ENCODE assay signal across 39 mouse cellular contexts in genomic region chr5:86741146-86741545, GRCm38 (mm10). TPM values are rescaled to one million over a fixed set of nuclear protein-coding genes. Genes with fewer than 3 reads are reported as not detected.
DNase-seq lines count a peak whose midpoint lies in the region; ATAC-seq and TF ChIP-seq lines count a peak whose summit lies in the region.
"Had no signal": no experiment of that assay in that cellular context is flagged by ENCODE, and none has a peak within 500 bp of the region (broad histone marks: within the 10 kb centered on the region; RNA-seq: fewer than 3 reads in every experiment).

No protein-coding gene starts in this region.

- POLR2A ChIA-PET in Patski (lab: Charles Lee), result no interaction called here

- H3K36me3 ChIP-seq in C2C12 (ENCODE audit: control insufficient read depth, insufficient read depth), result no peaks in the 10 kb centered on the region
- no peaks in the 10 kb centered on the region for H3K36me3 ChIP-seq in splenic B cell, adult 2 months (ENCODE audit: control insufficient read depth, insufficient read depth, low read length, poor library complexity, severe bottlenecking)
- no peaks in the 10 kb centered on the region for H3K36me3 ChIP-seq in forebrain, embryonic 12.5 days (replicated peaks)
- H3K36me3 ChIP-seq: heart, embryonic 13.5 days; limb, embryonic 12.5 days; lung, embryonic 15.5 days; neural tube, embryonic 12.5 days had no signal

- H3ac ChIP-seq in C2C12 (ENCODE audit: control insufficient read depth, insufficient read length, low read depth), result no peak overlapping the region

- H3K79me2 ChIP-seq in C2C12 (ENCODE audit: control insufficient read depth, insufficient read depth), result no peaks in the 10 kb centered on the region

- in situ Hi-C loops in Patski (cut with MboI; ENCODE audit: low pct_unique_long_range_greater_than_20kb), result no loop called here

- no peaks in the 10 kb centered on the region for H3K4me1 ChIP-seq in forebrain, embryonic 12.5 days
- H3K4me1 ChIP-seq: heart, embryonic 13.5 days; limb, embryonic 12.5 days; lung, embryonic 15.5 days; neural tube, embryonic 12.5 days had no signal

- no peak overlapping the region for H3K9ac ChIP-seq in forebrain, embryonic 12.5 days
- H3K9ac ChIP-seq: heart, embryonic 13.5 days; hindbrain, embryonic 14.5 days; limb, embryonic 12.5 days; lung, embryonic 15.5 days; neural tube, embryonic 12.5 days had no signal

- H3K4me3 ChIP-seq in C2C12 (ENCODE audit: insufficient read depth, poor library complexity, severe bottlenecking), result no peak overlapping the region
- no peak overlapping the region for H3K4me3 ChIP-seq in forebrain, embryonic 12.5 days (replicated peaks)
- H3K4me3 ChIP-seq: heart, embryonic 13.5 days; layer of hippocampus, adult 2 months; left cerebral cortex, adult 2 months; limb, embryonic 12.5 days; lung, embryonic 15.5 days; neural tube, embryonic 12.5 days had no signal

- DNase-seq in A20 (ENCODE audit: low read depth, low spot score), result peak; percentile 73
- peak; percentile 12 for DNase-seq in Patski (ENCODE audit: low read depth, low spot score)
- peak; percentile 14 for DNase-seq in splenic B cell, adult 2 months (ENCODE audit: low read depth, low spot score)
- no peak for DNase-seq in T-cell, adult 2 months (ENCODE audit: low spot score)
- DNase-seq in gastrocnemius, adult 18-20 months (ENCODE audit: low spot score), result no peak
- DNase-seq: cerebellum, adult 8-10 months; cerebellum, postnatal 25 days; gastrocnemius, postnatal 10 days; heart, postnatal 10 days; kidney, adult 2 months; kidney, postnatal 25 days; lung, postnatal 36 days; right cerebral cortex, postnatal 4 days had no signal

- no peak for TF ChIP-seq CTCF in C2C12 (IDR thresholded peaks at IDR 0.05; ENCODE audit: control insufficient read depth, insufficient read depth, insufficient read length)
- TF ChIP-seq CTCF in Patski (IDR thresholded peaks at IDR 0.05), result no peak

- peak; percentile 81 for ATAC-seq in Patski
- no peak for ATAC-seq in forebrain, embryonic 12.5 days (ENCODE audit: low FRiP score)
- ATAC-seq: forebrain, embryonic 14.5 days; midbrain, embryonic 16.5 days had no signal

- H3K27me3 ChIP-seq in C2C12 (ENCODE audit: control insufficient read depth, insufficient read depth, insufficient read length) (no peaks in the 10 kb centered on the region), Patski (peaks cover 18% of the 10 kb centered on the region)
- no peaks in the 10 kb centered on the region for H3K27me3 ChIP-seq in splenic B cell, adult 2 months (ENCODE audit: control insufficient read depth, insufficient read depth, low read length, poor library complexity, severe bottlenecking)
- no peaks in the 10 kb centered on the region for H3K27me3 ChIP-seq in forebrain, embryonic 12.5 days
- H3K27me3 ChIP-seq: heart, embryonic 13.5 days; limb, embryonic 12.5 days; lung, embryonic 15.5 days; neural tube, embryonic 12.5 days had no signal

- 82% methylated on average over 5 of the region's 5 CpGs for WGBS in forebrain, embryonic 12.5 days

- H3K79me3 ChIP-seq in C2C12 (ENCODE audit: low read depth), result no peaks in the 10 kb centered on the region

- no peaks in the 10 kb centered on the region for H3K9me3 ChIP-seq in forebrain, embryonic 12.5 days
- H3K9me3 ChIP-seq: heart, embryonic 13.5 days; limb, embryonic 12.5 days; lung, embryonic 15.5 days; neural tube, embryonic 12.5 days had no signal

- CTCF ChIA-PET in Patski (lab: Charles Lee), result interaction anchor here (1.2 to 2.5 kb wide), 2 partner anchors 10 to 16 kb away, joined by 3 to 9 read pairs; no protein-coding TSS in a partner anchor

- H3K27ac ChIP-seq in forebrain, embryonic 12.5 days, result no peak overlapping the region
- H3K27ac ChIP-seq: heart, embryonic 13.5 days; hindbrain, embryonic 14.5 days; layer of hippocampus, adult 2 months; left cerebral cortex, adult 2 months; limb, embryonic 12.5 days; lung, embryonic 15.5 days; neural tube, embryonic 12.5 days had no signal

- no peak overlapping the region for H3K4me2 ChIP-seq in forebrain, embryonic 12.5 days
- H3K4me2 ChIP-seq: heart, embryonic 13.5 days; hindbrain, embryonic 14.5 days; limb, embryonic 12.5 days; lung, embryonic 15.5 days; midbrain, embryonic 11.5 days; neural tube, embryonic 12.5 days had no signal

TF ChIP-seq in C2C12, 6 proteins besides CTCF, POLR2A, EP300 and RAD21:
- peak; percentile 4 for TF ChIP-seq MYOD1 (IDR thresholded peaks at IDR 0.05; ENCODE audit: control insufficient read depth, insufficient read length, low read depth)
- no peak for TF ChIP-seq MYOG (IDR thresholded peaks at IDR 0.05; ENCODE audit: control insufficient read depth, extremely low read depth, insufficient read length)

RNA-seq across cellular contexts. Expression of gene Tmprss11e, which starts 4.5 kb away (rescaled TPM):
- polyA plus RNA-seq in C2C12 (2012; fragmentation: generic; extraction: Trizol) (not detected), Patski (2021) (0.03 TPM)
- polyA plus RNA-seq in forebrain, embryonic 12.5 days (2016; fragmentation: Nextera tagmentation; extraction: Ambion mirVana), result 0.06 TPM in 1 of 2 replicates, not detected in the other
- total RNA-seq in gastrocnemius, adult 18-20 months (2021), result not detected
- total RNA-seq: adrenal gland, adult 18-20 months; adrenal gland, postnatal 4 days; gastrocnemius, postnatal 10 days; heart, adult 8-10 months; heart, postnatal 10 days; hematopoietic stem cell, adult 5-6 weeks; layer of hippocampus, adult 2 months; layer of hippocampus, postnatal 14 days; left cerebral cortex, adult 2 months; left cerebral cortex, postnatal 25 days; liver, adult 2 months; megakaryocyte, adult 5-6 weeks had no signal
- polyA plus RNA-seq: embryonic facial prominence, embryonic 11.5 days; forebrain, embryonic 14.5 days; frontal cortex, adult 2 months; gonadal fat pad, adult 2 months; heart, embryonic 13.5 days; intestine, embryonic 14.5 days; kidney, adult 2 months; limb, embryonic 12.5 days; liver, adult 2 months; liver, embryonic 16.5 days; lung, embryonic 15.5 days; midbrain, embryonic 11.5 days; midbrain, embryonic 16.5 days; neural tube, embryonic 12.5 days; spleen, adult 2 months had no signal

Comparison
In these comparisons a context has a peak if more than half of its experiments do, and no peak if none do; other contexts are left out.
1. DNase-seq: peak in A20 (single experiment), Patski (single experiment) and splenic B cell, adult 2 months (single experiment); none in T-cell, adult 2 months (single experiment) and gastrocnemius, adult 18-20 months (single experiment).